Mouse (Mus musculus): ENCODE results near the gene Nasp.

DNA sequence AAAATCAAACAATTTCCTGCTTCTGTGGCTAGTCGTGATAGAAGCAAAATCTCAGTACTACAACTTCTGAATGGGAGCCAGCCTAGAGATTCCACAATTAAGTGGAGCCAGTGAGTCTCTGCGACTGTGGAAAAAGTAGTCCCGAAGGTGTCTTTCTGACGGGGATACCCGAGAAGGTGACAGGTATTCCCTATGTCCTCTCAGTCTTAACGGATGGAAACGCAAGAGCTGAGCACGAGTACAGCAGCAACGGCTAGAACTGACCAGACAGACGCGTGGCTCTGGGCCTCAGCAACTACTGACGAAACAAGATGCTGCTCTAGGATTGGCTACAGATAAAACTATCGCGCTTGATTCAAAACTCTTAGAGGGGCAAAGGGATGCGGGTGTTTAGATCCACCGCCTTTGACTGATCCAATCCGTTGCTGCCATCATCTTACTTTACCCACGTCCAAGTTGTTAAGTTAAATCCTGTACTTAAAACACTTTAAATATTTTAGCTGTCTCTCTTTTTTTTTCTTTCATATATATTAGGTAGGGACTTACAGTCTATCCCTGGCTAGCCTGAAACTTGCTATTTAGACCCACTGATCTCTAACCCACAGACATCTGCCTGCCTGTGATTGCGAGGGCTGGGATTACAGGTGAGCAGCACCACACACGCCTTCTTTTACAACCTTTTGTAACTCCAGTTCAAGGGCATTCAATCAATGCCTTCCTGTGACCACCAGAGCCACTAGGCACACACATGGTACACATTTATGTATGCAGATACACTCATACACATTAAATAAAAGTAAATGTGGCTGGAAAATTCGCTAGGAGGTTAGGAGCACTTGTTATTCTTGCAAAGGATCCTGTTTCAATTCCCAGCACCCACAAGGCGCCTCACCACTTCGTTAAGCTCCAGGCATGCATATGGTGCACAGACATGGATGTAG lies at the start of gene Nasp:
- TF ChIP-seq CTCF (IDR thresholded peaks at IDR 0.05) (no peak), POLR2A (IDR thresholded peaks at IDR 0.05; ENCODE audit: insufficient read depth, low read depth, low read length) (no peak; the same call in 1 of the 2 replicates)

Measured in heart, adult 2 months (tissue).